Mouse (Mus musculus) olfactory bulb, adult 2 months (tissue): ENCODE measurements around the gene Tox2.

ENCODE experiments used
- CTCF ChIP-seq: fragments of 200-500 bp; IDR thresholded peaks from 2 replicates; pipeline ENCODE4 v1.5.1; 2012; ENCODE audit warnings: low read depth, mild to moderate bottlenecking, low read length, moderate library complexity; ENCODE audit not compliant: insufficient read depth
- POLR2A ChIP-seq: fragments of 200-500 bp; IDR thresholded peaks from 2 replicates; pipeline ENCODE4 v1.6.1; 2012; ENCODE audit warnings: mild to moderate bottlenecking, low read depth, low read length, moderate library complexity; ENCODE audit not compliant: insufficient read depth

DNA sequence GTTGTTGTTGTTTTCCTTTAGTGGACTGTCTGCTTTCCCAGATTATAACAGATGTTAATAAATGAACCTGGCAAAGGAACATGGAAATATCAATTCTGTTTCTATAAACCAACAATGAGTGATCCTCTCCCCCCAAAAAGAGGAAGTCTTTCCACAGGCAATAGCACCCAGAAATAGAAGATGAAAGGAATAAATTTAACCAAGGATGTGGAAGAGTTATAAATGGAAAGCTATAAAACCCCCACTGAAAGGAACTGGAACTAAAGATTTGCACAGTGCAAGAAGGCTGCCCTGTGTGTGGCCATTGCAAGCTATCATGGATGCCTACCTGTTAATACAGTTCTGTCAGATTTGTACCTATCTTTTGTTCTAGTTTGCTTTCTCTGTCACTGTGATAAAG, 64.2 kb downstream of the Tox2 start:
- TF ChIP-seq POLR2A (no peak), CTCF (no peak)
